Mouse (Mus musculus) brain, embryonic 14.5 days (tissue): ENCODE data around the gene Nr0b2.

Experiments
- CTCF ChIP-seq: fragments of 200-500 bp; IDR thresholded peaks from 2 replicates; pipeline ENCODE4 v1.5.1; 2012; ENCODE audit warnings: inconsistent platforms, mild to moderate bottlenecking, moderate library complexity, borderline replicate concordance; ENCODE audit not compliant: insufficient read depth, insufficient read length; ENCODE audit errors: extremely low read depth
- POLR2A ChIP-seq: fragments of 200-500 bp; IDR thresholded peaks from 2 replicates; pipeline ENCODE4 v1.6.1; 2012; ENCODE audit warnings: mild to moderate bottlenecking, inconsistent platforms, borderline replicate concordance; ENCODE audit not compliant: poor library complexity, insufficient read depth, insufficient read length, severe bottlenecking; ENCODE audit errors: extremely low read depth

DNA sequence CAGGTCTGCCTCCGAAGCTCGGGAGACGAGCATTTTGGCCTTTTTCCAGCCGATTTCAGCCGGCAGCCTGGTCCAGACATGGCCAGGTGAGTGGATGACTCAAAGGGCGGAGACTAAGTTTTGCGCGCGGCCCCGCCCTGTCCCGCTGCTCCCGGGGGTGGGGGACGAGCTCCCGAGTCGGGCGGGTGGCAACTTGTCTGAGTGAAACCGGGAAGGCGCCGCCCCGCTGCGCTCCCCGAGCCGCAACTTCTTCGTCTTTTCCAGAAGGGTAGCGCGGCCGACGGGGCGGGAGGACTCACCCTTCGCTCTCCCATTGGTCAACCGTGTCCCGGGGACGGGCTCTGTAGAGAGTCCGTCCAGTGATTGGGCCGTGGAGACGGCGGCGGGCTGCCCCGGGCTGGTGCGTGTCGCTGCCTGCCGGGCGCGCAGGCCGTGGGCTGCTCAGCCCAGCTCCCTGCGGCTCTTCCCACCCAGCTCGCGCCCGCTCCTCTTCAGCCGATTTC lies 46.4 kb downstream of the Nr0b2 start:
- TF ChIP-seq CTCF (no peak), POLR2A (no peak)
